Mouse (Mus musculus) stomach, postnatal 0 days (tissue): ENCODE measurements around the gene Cnot2.

Experiments used
- CTCF ChIP-seq: IDR thresholded peaks from 2 replicates; pipeline ENCODE4 v1.5.1; 2016; ENCODE audit warnings: antibody characterized with exemption, low read depth, mild to moderate bottlenecking, moderate library complexity
- EP300 ChIP-seq: optimal IDR thresholded peaks from 2 replicates; pipeline ENCODE3; 2016; ENCODE audit warnings: antibody characterized with exemption

- TF ChIP-seq CTCF = no peak
- no peak for TF ChIP-seq EP300
Observed at GRCm38 (mm10) chr10:116537495-116537894, 43.8 kb downstream of the Cnot2 start.
